Mouse (Mus musculus): ENCODE data around the gene Cntfr.

The Cntfr gene

DNA sequence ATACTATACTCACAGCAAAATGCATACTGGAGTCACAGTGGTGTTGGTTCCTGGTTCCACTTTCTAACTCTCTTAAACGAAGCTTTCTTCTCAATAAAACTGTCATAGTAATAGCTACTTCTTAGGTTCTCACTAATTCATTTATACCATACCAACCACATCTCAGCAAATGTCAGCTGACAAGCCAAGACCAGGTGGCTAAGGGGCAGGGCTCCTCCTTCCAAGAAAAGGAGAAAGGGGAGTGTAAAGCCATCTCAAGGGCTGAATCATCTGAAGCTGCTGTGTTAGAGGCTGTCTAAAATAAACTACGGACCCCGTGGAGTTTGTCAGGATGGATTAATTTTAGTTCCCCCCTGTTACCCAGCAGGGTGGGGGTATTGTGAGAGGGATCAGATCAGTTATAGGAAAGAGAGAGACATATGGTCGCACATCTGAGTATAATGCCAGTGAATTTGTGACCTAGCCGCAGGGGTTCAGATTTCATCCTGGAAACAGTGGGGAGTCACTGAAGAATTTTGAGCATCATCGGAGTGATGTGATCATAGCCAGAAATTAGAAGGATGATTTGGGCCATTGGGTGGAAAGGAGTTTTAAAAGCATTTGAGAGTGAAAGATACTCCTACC lies 55.6 kb downstream of the Cntfr start:
- DNase-seq (ENCODE audit: low spot score) = no peak

GRCm38 (mm10) chr4:41639913-41640507 lies 56.9 kb downstream of the Cntfr start, which contains the start of gene Enho:
Gene Enho, minus strand, starts transcription at chr4:41640324.
- peak; percentile 96 for DNase-seq (ENCODE audit: low spot score)

DNA sequence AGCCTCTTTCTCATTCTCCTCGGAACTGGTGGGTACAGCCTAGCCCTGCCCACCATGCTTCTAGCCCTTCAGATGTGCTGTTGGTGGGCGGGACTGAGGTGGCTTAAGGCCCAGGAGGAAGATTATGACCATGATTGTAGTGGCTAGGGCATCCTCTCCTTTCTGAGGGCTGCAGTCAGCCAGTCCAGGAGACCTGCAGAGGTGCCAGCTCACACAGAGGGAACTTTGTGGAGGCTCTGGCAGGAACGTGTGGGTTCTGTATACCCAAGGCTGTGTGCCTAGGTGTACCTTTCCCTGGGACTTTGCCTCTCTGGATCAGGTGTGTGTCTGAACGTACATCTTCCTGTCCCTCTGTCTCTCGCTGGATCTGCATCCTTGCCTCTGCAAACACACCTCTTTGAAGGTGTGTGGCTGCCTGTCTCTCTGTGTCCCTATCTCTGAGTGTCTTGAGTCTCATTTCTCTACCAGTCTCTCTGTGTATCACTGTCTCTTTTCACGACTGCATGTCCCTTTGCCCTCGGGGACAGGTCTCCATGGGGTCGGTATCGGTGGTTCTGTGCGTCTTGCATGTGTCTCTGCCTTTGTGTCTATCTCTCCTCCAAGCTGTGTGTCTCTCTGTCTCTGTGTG lies 57.6 kb downstream of the Cntfr start:
- peak; percentile 50 for DNase-seq (ENCODE audit: low spot score)

- no peak for DNase-seq (ENCODE audit: low spot score)
Observed at GRCm38 (mm10) chr4:41638828-41639213, 58.1 kb downstream of the Cntfr start.

- DNase-seq (ENCODE audit: low spot score) = no peak
Observed at GRCm38 (mm10) chr4:41638186-41638731, 58.6 kb downstream of the Cntfr start.

DNA sequence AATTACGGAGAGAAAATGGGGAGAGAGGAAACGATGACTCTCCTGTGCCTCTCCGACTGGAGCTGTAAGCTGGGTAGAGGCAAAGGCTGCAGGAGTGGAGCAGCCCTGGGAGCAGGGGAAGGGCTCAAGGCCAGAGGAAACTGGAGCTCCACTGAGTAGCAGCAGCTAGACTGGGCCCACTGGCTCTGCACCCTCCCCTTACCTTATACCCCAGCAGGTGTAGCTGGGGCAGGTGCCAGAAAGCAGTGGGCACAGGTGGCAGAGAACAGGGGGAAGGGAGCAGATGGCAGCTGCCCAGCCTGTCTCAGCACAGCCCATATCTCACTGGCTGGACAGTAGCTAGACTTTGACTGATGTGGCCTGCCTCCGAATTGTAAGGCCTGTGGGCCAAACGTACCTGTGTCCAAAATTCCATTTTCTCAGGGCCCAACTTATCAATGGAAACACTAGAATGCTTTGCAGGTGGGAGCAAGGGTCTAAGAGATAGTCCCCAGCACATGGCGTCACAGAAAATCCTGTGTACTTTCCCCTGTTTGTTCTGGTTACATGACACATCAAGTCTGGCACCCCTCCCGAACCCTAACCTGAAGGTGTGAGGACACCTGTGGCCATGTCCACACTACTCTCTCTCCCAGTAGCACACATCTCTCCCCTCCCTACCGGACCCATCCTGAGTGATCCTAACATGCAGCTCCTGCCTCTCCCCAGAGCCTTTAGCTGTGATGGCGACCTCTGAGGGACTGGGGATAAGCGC lies 59.8 kb downstream of the Cntfr start:
- DNase-seq (ENCODE audit: low spot score) = no peak

DNA sequence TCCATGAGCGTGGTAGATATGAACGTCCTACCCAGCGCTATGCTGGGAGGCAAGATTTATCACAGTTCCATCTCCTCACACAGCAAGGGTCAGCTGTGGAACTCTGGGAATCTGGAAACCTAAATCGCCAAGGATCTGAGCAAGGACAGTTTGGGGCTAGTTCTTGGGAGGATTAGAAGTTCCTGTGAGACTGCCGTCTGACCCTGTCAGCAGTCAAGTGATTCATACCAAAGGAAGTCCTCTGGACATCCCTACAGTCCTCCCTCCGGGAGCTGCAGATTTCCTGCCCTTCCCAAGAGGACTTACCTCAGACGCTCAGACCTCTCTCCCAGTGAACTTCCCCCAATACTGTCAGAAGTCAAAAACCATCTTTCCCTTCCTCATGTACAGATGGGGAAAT lies 60.5 kb downstream of the Cntfr start:
- DNase-seq (ENCODE audit: low spot score) = peak; percentile 42

GRCm38 (mm10) chr4:41635906-41636305 lies 61.0 kb downstream of the Cntfr start:
- peak; percentile 76 for DNase-seq (ENCODE audit: low spot score)

DNA sequence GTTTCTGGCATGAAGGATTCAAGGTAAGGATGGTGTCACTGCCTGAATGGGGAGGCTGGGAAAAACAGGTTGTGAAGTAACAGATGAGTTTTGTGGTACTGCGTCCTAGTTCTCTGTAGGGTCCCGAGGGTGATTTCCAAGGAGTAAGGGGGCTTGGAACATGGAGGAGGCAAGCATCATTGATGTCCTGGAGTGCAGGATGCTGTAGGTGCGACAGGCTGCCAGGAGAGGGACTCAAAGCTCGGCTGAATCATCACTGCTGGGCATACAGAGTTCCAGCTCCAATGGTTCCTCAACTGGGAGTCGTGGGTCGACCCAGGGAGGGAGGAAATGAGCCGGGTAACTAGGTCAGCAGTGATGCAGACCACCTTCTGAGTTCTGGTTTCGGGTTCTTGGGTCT lies 61.7 kb downstream of the Cntfr start:
- DNase-seq (ENCODE audit: low spot score) = no peak

GRCm38 (mm10) chr4:41634631-41635030 lies 62.3 kb downstream of the Cntfr start:
- DNase-seq (ENCODE audit: low spot score) = no peak

DNA sequence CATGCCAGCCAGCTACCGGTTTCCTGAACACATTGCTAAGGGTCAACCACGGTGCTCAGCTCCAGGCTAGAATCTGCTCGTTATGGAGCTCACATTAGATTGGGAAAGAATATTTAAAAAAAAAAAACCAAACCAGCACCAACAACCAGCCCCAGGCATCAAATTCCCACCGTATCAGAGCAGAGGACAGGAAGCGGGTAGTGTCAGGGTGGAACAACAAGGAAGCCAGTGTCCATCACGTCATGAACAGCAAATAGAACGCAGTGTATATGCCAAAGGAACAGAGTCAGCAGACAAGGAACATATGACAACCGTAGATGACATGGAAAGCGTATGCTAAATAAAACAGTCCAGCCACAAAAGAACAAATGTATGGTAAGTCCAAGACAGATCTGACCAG lies 63.9 kb downstream of the Cntfr start:
- no peak for DNase-seq (ENCODE audit: low spot score)

- peak; percentile 72 for DNase-seq (ENCODE audit: low spot score)
Observed at GRCm38 (mm10) chr4:41631390-41631789, 65.5 kb downstream of the Cntfr start.

DNA sequence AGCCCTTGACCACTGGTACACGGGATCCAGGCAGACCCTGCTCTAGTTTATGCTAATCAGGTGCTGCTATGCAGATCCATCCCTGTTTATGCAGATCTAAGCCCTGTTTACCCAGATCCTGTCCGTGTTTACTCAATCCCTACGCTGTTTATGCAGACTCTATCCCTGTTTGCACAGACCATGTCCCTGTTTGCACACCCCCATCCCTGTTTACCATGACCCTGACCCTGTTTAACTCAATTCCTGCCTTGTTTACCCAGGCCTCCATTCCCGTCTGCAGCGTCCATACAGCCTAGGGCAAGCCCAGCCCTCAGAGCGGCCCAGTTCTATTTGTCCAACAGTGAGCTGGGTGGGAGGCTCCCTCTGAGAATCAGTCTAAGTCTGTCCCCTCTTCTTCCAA lies 66.7 kb downstream of the Cntfr start:
- peak; percentile 29 for DNase-seq (ENCODE audit: low spot score)

DNA sequence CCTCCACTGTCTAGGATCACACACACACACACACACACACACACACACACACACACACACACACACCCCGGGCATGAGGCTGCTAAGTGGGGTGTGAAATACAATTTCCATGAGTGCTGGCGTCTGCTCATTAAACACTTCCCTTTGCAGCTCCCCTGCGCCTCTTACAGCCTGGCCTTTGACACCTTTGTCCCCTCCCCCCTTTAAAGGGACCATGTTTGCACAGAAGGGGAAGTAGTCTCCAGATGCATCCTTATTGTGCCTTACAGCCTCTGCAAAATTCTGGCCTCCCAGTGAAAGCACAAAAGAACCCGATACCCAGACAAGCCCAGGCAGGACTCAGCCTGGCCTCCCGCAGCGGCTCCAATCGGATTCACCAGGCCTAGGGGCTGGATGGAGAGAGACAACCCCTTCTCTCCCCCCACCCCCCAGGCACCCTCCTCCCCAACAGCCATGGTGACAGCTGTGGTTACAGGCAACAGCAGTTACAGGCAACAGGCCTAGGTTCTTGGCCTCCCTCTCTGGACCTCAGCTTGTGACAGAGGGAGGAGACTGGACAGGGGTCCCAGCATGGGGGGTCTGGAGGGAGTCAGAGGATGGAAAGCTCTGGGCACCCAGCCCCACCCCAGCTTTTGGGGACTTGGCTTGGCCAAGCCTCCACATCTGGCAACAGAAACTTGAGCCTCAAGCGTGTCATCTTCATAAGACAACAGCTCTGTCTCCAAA lies 68.5 kb downstream of the Cntfr start:
- DNase-seq (ENCODE audit: low spot score) = peak; percentile 82

GRCm38 (mm10) chr4:41622071-41622470 lies 74.8 kb downstream of the Cntfr start:
- no peak for DNase-seq (ENCODE audit: low spot score)

GRCm38 (mm10) chr4:41618916-41619746 lies 77.8 kb downstream of the Cntfr start:
- no peak for DNase-seq (ENCODE audit: low spot score)

GRCm38 (mm10) chr4:41615661-41616599 lies 81.0 kb downstream of the Cntfr start:
- no peak for DNase-seq (ENCODE audit: low spot score)

GRCm38 (mm10) chr4:41614156-41614555 lies 82.7 kb downstream of the Cntfr start:
- DNase-seq (ENCODE audit: low spot score) = peak; percentile 91

DNA sequence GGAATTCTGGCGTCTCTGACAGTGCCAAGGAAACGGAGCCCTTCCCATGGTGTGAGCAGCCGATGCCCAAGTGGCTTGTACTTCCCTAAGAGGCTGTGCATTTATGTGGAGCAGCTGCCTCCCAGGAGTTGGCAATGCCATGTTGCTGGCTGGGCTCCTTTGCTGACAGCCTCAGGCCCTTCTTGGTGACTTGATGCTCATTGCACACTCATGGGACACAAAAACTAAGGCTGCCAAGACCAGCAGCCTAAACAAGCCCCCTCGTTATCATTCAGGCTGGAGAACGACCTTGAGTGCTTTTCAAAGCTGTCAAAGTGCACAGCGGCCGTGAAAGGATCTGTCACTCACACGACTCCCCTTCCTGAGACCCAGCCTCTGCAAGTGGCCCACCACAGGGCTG lies 84.7 kb downstream of the Cntfr start:
- DNase-seq (ENCODE audit: low spot score) = peak; percentile 46

GRCm38 (mm10) chr4:41610594-41610980 lies 86.3 kb downstream of the Cntfr start:
- no peak for DNase-seq (ENCODE audit: low spot score)
